Mouse (Mus musculus): ENCODE measurements around the gene Mark2.

Gene Mark2

GRCm38 (mm10) chr19:7334049-7334448 lies 7.6 kb downstream of the Mark2 start:
- no peak for DNase-seq (ENCODE audit: low read depth, low spot score)

GRCm38 (mm10) chr19:7321391-7321790 lies 20.3 kb downstream of the Mark2 start:
- no peak for DNase-seq (ENCODE audit: low read depth, low spot score)

- no peak for DNase-seq (ENCODE audit: low read depth, low spot score)
These were observed 21.5 kb downstream of the Mark2 start for GRCm38 (mm10) chr19:7320181-7320580.

GRCm38 (mm10) chr19:7317716-7318115 lies 23.9 kb downstream of the Mark2 start:
- DNase-seq (ENCODE audit: low read depth, low spot score) = no peak

- no peak for DNase-seq (ENCODE audit: low read depth, low spot score)
These were observed 24.8 kb downstream of the Mark2 start for GRCm38 (mm10) chr19:7316822-7317221.

- no peak for DNase-seq (ENCODE audit: low read depth, low spot score)
These were observed 26.1 kb downstream of the Mark2 start for GRCm38 (mm10) chr19:7315587-7315984.

GRCm38 (mm10) chr19:7314976-7315586 lies 26.6 kb downstream of the Mark2 start:
- no peak for DNase-seq (ENCODE audit: low read depth, low spot score)

- DNase-seq (ENCODE audit: low read depth, low spot score) = no peak
These were observed 28.0 kb downstream of the Mark2 start for GRCm38 (mm10) chr19:7313660-7314059.

- DNase-seq (ENCODE audit: low read depth, low spot score) = no peak
These were observed 30.4 kb downstream of the Mark2 start for GRCm38 (mm10) chr19:7311306-7311705.

- peak; percentile 34 for DNase-seq (ENCODE audit: low read depth, low spot score)
These were observed 31.0 kb downstream of the Mark2 start for GRCm38 (mm10) chr19:7310704-7311103.

GRCm38 (mm10) chr19:7309738-7310330 lies 31.8 kb downstream of the Mark2 start:
- DNase-seq (ENCODE audit: low read depth, low spot score) = no peak

GRCm38 (mm10) chr19:7307995-7308770 lies 33.5 kb downstream of the Mark2 start:
- DNase-seq (ENCODE audit: low read depth, low spot score) = peak; percentile 25

- DNase-seq (ENCODE audit: low read depth, low spot score) = no peak
These were observed 34.7 kb downstream of the Mark2 start for GRCm38 (mm10) chr19:7306968-7307367.

- DNase-seq (ENCODE audit: low read depth, low spot score) = no peak
These were observed 36.0 kb downstream of the Mark2 start for GRCm38 (mm10) chr19:7305380-7306310.

GRCm38 (mm10) chr19:7304801-7305200 lies 36.9 kb downstream of the Mark2 start:
- DNase-seq (ENCODE audit: low read depth, low spot score) = no peak

GRCm38 (mm10) chr19:7303796-7304195 lies 37.9 kb downstream of the Mark2 start:
- no peak for DNase-seq (ENCODE audit: low read depth, low spot score)

- DNase-seq (ENCODE audit: low read depth, low spot score) = no peak
These were observed 39.2 kb downstream of the Mark2 start for GRCm38 (mm10) chr19:7302493-7302797.

GRCm38 (mm10) chr19:7301647-7302492 lies 39.8 kb downstream of the Mark2 start:
- DNase-seq (ENCODE audit: low read depth, low spot score) = no peak

- DNase-seq (ENCODE audit: low read depth, low spot score) = no peak
These were observed 41.6 kb downstream of the Mark2 start for GRCm38 (mm10) chr19:7300078-7300477.

- no peak for DNase-seq (ENCODE audit: low read depth, low spot score)
These were observed 42.6 kb downstream of the Mark2 start for GRCm38 (mm10) chr19:7299052-7299451.

- no peak for DNase-seq (ENCODE audit: low read depth, low spot score)
These were observed 45.7 kb downstream of the Mark2 start for GRCm38 (mm10) chr19:7295959-7296358.

Data from mesoderm, embryonic 11.5 days (tissue).